Mouse (Mus musculus): Measurements from ENCODE around the gene Efhd2.

The Efhd2 gene

DNA sequence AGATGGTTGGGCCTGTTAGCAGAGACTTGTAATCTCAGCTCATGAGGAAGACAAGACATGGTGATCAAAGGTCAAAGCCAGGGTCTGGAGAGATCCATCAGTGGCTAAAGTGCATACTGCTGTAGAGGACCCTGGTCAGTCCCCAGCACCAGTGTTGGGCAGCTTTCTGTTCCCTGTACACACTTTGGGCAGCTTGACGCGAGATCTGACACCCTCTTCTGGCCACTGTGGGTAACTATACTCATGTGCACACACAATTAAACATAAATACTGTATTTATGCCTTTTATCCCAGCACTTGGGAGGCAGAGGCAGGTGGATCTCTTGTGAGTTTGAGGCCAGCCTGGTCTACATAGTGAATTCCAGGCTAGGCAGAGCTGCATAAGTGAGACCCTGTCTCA lies 63.7 kb downstream of the Efhd2 start:
- peak in 1 of 2 experiments; percentile 10 for DNase-seq (ENCODE audit: low spot score in 2 of 2)

- peak in 1 of 2 experiments; percentile 45 for DNase-seq (ENCODE audit: low spot score in 2 of 2)
These were observed 64.8 kb downstream of the Efhd2 start for GRCm38 (mm10) chr4:141809850-141810464.
